Mouse (Mus musculus) liver, embryonic 11.5 days (tissue): Measurements from ENCODE around the gene Ampd1. TPM values are rescaled to one million over a fixed set of nuclear protein-coding genes. Genes with fewer than 3 reads are reported as not detected.
A peak's percentile ranks its signal among the peaks of the same experiment; 100 is the strongest.

Experiments used
- ATAC-seq: fragments of 200-750 bp; cut with Nextera tagmentation; replicated peaks from 2 replicates; pipeline ENCODE4 v1.8.0; 2017; ENCODE audit warnings: moderate number of reproducible peaks, mild to moderate bottlenecking, moderate TSS enrichment, moderate library complexity; ENCODE audit not compliant: low FRiP score
- DNase-seq: peaks from one replicate; pipeline ENCODE4 v3.0.0-alpha.2; 2017; ENCODE audit warnings: low spot score
- H3K27ac ChIP-seq: fragments of 300-500 bp; sonication (generic); 2 replicates; pipeline ENCODE4 v1.5.1; 2014; ENCODE audit warnings: mild to moderate bottlenecking, low read depth, low read length, control low read depth
- H3K27me3 ChIP-seq: fragments of 300-500 bp; sonication (generic); replicated peaks from 2 replicates; pipeline ENCODE4 v1.6.1; 2014; ENCODE audit warnings: low read length, mixed read lengths; ENCODE audit not compliant: control insufficient read depth, insufficient read depth
- H3K36me3 ChIP-seq: fragments of 300-500 bp; sonication (generic); 2 replicates; pipeline ENCODE4 v1.6.1; 2014; ENCODE audit warnings: mild to moderate bottlenecking, low read length, moderate library complexity, mixed read lengths; ENCODE audit not compliant: control insufficient read depth, insufficient read depth
- H3K4me1 ChIP-seq: fragments of 300-500 bp; sonication (generic); replicated peaks from 2 replicates; pipeline ENCODE4 v1.6.1; 2014; ENCODE audit warnings: low read length, mixed read lengths; ENCODE audit not compliant: control insufficient read depth, insufficient read depth
- H3K4me2 ChIP-seq: fragments of 300-500 bp; sonication (generic); 2 replicates; pipeline ENCODE4 v1.6.1; 2014; ENCODE audit warnings: mild to moderate bottlenecking, control low read depth, moderate library complexity
- H3K4me3 ChIP-seq: fragments of 300-500 bp; sonication (generic); 2 replicates; pipeline ENCODE4 v1.5.1; 2014; ENCODE audit warnings: low read depth, low read length, control low read depth
- H3K9ac ChIP-seq: fragments of 300-500 bp; sonication (generic); 2 replicates; pipeline ENCODE4 v1.6.1; 2014; ENCODE audit warnings: low read depth, low read length, control low read depth
- H3K9me3 ChIP-seq: fragments of 300-500 bp; sonication (generic); 2 replicates; pipeline ENCODE4 v1.6.1; 2016; ENCODE audit warnings: low read length, inconsistent platforms, mixed read lengths; ENCODE audit not compliant: control insufficient read depth
- WGBS: fragments of 180-500 bp; shearing (Covaris S2); extraction: QIAGEN DNeasy Blood & Tissue Kit; methylation state at CpG from one replicate; pipeline ENCODE4 v1.1.7; 2014; 5-methylcytosine and 5-hydroxymethylcytosine counted together
- polyA plus RNA-seq: library from polyadenylated mRNA; unstranded; fragments of >200 nt; fragmentation: Nextera tagmentation; extraction: Ambion mirVana; gene quantifications from 2 replicates; pipeline ENCODE4 v1.2.1, GENCODE M21; 2014

The Ampd1 gene
- polyA plus RNA-seq, 1 experiment from 2014 or later = 0.53 TPM

DNA sequence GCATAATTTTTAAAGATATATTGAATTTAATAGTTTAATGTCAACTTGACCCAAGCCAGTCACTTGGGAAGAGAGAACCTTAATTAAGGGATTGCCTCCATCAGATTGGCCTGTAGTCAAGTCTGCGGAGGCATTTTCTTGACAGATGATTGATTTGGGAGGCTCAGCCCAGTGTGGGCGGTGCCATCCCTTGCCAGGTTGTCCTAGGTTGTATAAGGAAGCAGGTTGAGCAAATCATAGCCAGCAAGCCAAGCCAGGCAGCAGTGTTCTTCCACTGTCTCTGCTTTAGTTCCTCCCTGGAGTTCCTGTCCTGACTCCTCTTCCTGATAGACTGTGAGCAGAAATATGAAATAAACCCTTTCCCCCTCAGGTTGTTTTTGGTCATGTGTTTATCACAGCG is 49.8 kb downstream of the Ampd1 start:
- Histone ChIP-seq H3K4me2 (no peak overlapping the region), H3K27me3 (no peaks in the 10 kb centered on the region), H3K4me1 (peaks cover 18% of the 10 kb centered on the region), H3K36me3 (no peaks in the 10 kb centered on the region), H3K9ac (no peak overlapping the region), H3K9me3 (no peaks in the 10 kb centered on the region), H3K27ac (no peak overlapping the region), H3K4me3 (no peak overlapping the region)
- 70% methylated on average over 3 of the region's 3 CpGs for WGBS
- ATAC-seq (no peak), DNase-seq (no peak)

DNA sequence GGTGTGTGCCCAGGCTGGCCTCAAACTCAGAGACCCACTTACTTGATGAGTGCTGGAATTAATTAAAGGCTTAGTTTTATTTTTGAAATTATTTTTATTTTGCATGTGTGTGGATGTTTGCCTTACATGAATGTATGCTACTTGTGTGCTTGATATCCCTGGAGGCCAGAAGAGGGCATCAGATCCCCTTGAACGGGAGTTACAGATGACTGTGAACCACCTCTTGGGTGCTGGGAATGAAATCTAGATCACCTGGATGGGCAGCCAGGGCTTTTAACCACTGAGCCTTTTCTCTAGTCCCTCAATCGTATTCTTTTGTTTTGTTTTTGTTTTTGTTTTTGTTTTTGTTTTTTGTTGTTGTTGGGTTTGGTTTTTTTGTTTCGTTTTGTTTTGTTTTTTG is 52.3 kb downstream of the Ampd1 start:
- Histone ChIP-seq H3K36me3 (no peaks in the 10 kb centered on the region), H3K27me3 (no peaks in the 10 kb centered on the region), H3K9me3 (no peaks in the 10 kb centered on the region), H3K9ac (no peak overlapping the region), H3K27ac (no peak overlapping the region), H3K4me1 (peaks cover 32% of the 10 kb centered on the region), H3K4me2 (no peak overlapping the region), H3K4me3 (no peak overlapping the region)
- WGBS = 89% methylated on average over 3 of the region's 3 CpGs
- DNase-seq (no peak), ATAC-seq (no peak)

DNA sequence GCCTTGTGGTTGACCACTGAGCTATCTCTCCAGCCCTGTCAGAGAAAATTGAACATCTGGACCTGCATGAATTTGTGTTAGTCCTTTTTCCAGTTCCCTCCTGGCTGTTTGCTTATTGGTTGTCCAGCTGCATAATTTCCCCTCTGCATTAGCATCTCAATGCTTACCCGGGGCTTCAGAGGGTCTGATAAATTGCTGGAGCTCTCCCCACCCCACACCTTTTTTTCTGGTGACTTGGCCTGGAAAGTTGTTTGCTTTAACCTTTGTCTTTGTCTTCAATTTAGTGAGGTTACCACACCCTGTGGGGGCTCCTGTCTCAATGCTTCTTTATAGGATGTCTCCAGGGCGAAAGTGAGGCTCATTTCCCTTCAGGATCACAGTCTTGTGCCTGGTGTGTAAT is 53.4 kb downstream of the Ampd1 start:
- no peak overlapping the region for H3K9ac ChIP-seq
- no peak overlapping the region for H3K4me2 ChIP-seq
- no peaks in the 10 kb centered on the region for H3K27me3 ChIP-seq
- no peaks in the 10 kb centered on the region for H3K9me3 ChIP-seq
- H3K36me3 ChIP-seq = 0 out of 2 replicates have a peak, but pooled peaks cover 3% of the 10 kb centered on the region
- H3K4me3 ChIP-seq = no peak overlapping the region
- ATAC-seq = no peak
- DNase-seq = no peak
- peaks cover 36% of the 10 kb centered on the region for H3K4me1 ChIP-seq
- 51% methylated on average over 2 of the region's 2 CpGs for WGBS
- 0 out of 2 replicates have a peak overlapping the region, but pooled peaks have one; percentile 16 for H3K27ac ChIP-seq

DNA sequence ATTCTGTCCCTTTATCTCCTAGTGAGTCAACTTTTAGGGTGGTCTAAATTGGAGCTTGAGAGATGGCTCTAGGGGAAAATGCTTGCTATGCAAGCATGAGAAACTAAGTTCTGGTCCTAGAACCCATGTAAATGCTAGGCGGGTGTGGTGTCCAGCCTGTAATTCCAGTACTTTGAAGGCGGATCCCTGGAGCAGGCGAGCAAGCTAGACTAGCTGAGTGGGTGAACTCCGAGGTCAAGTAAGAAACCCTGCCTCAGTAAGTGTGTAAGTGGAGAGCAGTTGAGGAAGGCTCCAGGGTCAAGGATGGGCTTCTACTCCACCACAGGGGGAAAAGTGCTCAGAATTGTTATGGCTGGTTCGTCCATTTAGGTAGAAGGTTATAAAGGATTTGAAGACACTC is 53.9 kb downstream of the Ampd1 start:
- no peaks in the 10 kb centered on the region for H3K27me3 ChIP-seq
- no peak overlapping the region for H3K27ac ChIP-seq
- H3K4me1 ChIP-seq = peaks cover 36% of the 10 kb centered on the region

DNA sequence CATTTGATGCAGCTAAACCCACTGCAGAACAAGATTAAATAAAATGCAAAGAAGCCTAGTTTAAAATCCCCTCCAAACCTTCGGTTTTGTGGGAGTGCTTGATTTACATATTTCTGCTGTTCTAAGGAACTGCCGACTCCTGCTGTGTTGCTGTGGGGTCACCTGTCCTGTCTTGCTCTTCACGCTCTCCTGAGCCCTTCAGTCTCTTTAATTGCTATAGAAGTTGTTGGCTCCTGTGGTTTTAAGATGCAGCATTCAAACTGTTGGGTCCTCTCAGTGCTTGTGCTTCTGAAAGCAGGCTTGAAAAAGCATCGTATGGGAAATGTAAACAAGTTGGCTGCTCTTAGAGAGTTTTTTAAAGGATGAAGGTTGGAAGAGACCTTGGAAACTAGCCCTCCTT is 54.4 kb downstream of the Ampd1 start:
- peak overlapping the region; percentile 85; the same call in 1 of the 2 replicates for H3K27ac ChIP-seq
- no peak overlapping the region for H3K9ac ChIP-seq
- no peak overlapping the region for H3K4me2 ChIP-seq

More for the DNA sequence above, 53.9 kb downstream of the Ampd1 start:
- Histone ChIP-seq H3K4me3 (no peak overlapping the region), H3K9me3 (no peaks in the 10 kb centered on the region), H3K4me2 (no peak overlapping the region), H3K9ac (no peak overlapping the region), H3K36me3 (0 out of 2 replicates have a peak, but pooled peaks cover 3% of the 10 kb centered on the region)
- no peak for ATAC-seq
- DNase-seq = no peak
- 79% methylated on average over 5 of the region's 5 CpGs for whole genome bisulfite sequencing

DNA sequence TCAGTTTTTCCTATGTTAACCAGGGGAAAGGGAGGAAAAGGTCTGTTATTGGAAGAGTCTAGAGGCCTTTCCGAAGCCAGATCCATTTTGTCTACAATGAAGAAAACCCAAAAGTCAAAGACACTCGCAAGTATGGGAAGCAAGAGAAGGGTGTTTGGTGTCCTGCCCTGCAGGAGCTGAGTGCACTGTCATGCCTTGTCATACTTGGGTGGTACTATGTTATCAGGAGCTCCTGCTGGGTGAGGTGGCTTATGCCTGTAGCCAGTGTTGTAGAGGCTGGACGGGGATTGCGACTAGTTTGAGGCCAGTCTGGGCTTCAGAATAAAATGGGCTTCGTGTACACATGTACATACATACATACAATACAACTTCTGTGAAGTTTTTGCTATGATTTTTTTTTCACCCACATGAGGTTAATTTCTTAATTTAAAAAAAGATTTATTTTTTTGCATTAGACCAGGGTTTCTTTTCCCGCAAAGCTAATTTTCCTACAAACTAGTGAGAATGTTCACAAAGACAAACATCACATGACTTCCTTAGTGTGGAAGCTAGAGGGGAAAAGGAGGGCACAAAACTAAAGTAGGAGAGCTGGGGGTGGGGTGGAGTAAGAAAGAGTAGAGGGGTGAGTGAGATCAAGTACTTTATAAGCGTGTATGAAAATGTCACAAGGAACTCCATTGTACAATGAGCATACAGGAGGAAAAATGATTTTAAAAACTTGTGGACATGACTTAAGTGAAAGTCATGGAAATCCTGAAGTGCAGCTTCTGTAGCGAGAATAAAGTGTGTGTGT is 55.7 kb downstream of the Ampd1 start:
- Histone ChIP-seq H3K4me3 (0 out of 2 replicates have a peak overlapping the region, but pooled peaks have one; percentile 32), H3K9me3 (no peaks in the 10 kb centered on the region), H3K27ac (peak overlapping the region; percentile 85), H3K4me2 (peak overlapping the region; percentile 67), H3K4me1 (peaks cover 36% of the 10 kb centered on the region), H3K9ac (peak overlapping the region; percentile 61), H3K27me3 (no peaks in the 10 kb centered on the region), H3K36me3 (peaks cover 5% of the 10 kb centered on the region; the same call in 1 of the 2 replicates)
- ATAC-seq = peak; percentile 98
- DNase-seq = no peak
- WGBS = 45% methylated on average over 8 of the region's 8 CpGs

More for the DNA sequence above, 54.4 kb downstream of the Ampd1 start:
- DNase-seq (no peak), ATAC-seq (no peak)
- H3K9me3 ChIP-seq = no peaks in the 10 kb centered on the region
- peaks cover 3% of the 10 kb centered on the region; the same call in 1 of the 2 replicates for H3K36me3 ChIP-seq
- H3K4me1 ChIP-seq = peaks cover 36% of the 10 kb centered on the region
- no peak overlapping the region for H3K4me3 ChIP-seq
- WGBS = 62% methylated on average over 4 of the region's 4 CpGs
- H3K27me3 ChIP-seq = no peaks in the 10 kb centered on the region

DNA sequence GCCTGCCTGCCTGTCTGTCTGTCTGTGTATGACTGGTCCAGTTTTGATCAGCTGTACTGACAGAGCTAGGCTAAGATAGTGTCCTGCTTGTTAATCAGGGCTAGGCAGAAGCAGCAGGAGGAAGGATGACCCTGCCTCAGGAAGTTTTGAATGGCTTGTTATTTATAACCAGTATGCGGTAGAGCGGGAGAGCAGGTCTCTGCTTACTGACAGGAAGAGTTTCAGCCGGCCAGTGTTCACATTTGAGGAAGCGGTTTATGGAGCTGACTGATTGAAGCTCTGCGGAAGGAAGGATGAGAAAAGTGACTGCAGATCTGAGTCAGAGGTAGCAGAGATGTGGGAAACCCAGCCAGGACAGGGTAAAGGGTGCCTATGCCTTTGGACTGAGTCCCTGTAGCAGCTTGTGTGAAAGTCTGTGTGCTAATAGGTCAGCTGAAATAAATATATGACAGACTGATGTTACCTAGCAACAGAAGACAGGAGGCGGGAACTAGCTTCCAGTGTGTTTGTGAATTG is 56.5 kb downstream of the Ampd1 start:
- H3K4me3 ChIP-seq = peak overlapping the region; percentile 32
- H3K4me1 ChIP-seq = peaks cover 36% of the 10 kb centered on the region
- ATAC-seq = peak; percentile 89
- no peaks in the 10 kb centered on the region for H3K27me3 ChIP-seq
- peak overlapping the region; percentile 67 for H3K4me2 ChIP-seq
- H3K36me3 ChIP-seq = peaks cover 5% of the 10 kb centered on the region; the same call in 1 of the 2 replicates
- DNase-seq = peak; percentile 53
- H3K9me3 ChIP-seq = no peaks in the 10 kb centered on the region
- peak overlapping the region; percentile 85 for H3K27ac ChIP-seq
- peak overlapping the region; percentile 61 for H3K9ac ChIP-seq
- 20% methylated on average over 6 of the region's 6 CpGs for WGBS

DNA sequence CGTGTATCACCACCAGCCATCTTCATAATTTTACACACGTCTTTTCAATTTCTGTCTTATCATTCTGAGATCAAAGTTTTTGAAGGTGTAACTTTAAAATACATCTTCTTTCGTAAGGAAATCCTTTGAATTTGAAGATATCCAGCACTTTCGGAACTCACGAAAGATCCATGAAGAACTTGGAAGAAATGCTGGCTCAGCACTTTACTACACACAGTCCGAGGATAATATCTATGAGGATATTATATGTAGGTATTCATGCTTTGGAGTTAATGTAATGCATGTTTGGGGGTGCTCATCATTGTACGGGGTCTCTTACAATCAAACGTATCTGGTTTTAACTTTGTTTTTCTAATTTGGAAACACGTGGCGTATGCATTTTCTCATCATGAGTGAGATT is 59.3 kb downstream of the Ampd1 start:
- no peaks in the 10 kb centered on the region for H3K27me3 ChIP-seq
- H3K9me3 ChIP-seq = no peaks in the 10 kb centered on the region
- peaks cover 5% of the 10 kb centered on the region; the same call in 1 of the 2 replicates for H3K36me3 ChIP-seq
- no peak overlapping the region for H3K4me2 ChIP-seq
- WGBS = 92% methylated on average over 10 of the region's 10 CpGs
- ATAC-seq (no peak), DNase-seq (no peak)
- H3K9ac ChIP-seq = no peak overlapping the region
- H3K4me3 ChIP-seq = no peak overlapping the region
- H3K4me1 ChIP-seq = peaks cover 31% of the 10 kb centered on the region
- H3K27ac ChIP-seq = no peak overlapping the region
